Mouse (Mus musculus): Measurements from ENCODE around the gene Phlda2. TPM values are rescaled to one million over a fixed set of nuclear protein-coding genes. Genes with fewer than 3 reads are reported as not detected.

The Phlda2 gene
- polyA plus RNA-seq, 1 experiment from 2014 or later, result 6.2 TPM

DNA sequence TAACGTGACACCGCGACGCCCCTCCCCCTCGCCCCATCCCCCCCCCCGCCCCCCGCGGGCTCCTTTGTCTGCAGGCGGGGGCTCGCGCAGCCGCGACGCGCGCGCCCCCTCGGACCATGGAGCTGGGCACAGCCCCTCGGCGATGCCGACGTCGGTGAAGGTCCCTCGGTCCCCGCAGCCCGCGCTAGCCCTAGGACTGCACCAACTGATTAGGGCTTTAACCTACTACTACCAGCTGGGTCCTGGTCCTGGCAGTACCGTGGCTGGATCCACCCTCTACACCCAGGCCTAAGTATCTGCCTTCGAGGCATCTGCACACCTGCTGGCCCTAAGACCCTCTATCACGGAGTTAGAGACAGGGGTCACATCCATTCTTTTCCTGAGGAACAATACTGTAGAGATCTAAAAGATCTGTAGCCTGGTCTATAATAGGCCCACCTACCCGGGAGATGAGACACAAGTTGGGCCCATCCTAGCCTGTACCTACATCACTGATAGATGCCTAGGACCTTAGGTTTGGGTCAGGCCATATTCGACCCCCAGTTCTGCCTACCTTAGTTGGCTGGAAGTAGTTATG, 41.6 kb downstream of the Phlda2 start:
- H3K27ac ChIP-seq (ENCODE audit: low read length), result peak overlapping the region; percentile 62
- H3K4me3 ChIP-seq (ENCODE audit: low read length), result peak overlapping the region; percentile 34
- H3K9ac ChIP-seq (ENCODE audit: low read length), result peak overlapping the region; percentile 49; the same call in 1 of the 2 replicates
- H3K9me3 ChIP-seq (ENCODE audit: control insufficient read depth, low read length), result peaks cover 25% of the 10 kb centered on the region
- H3K27me3 ChIP-seq (ENCODE audit: control insufficient read depth, insufficient read depth, low read depth, low read length), result no peaks in the 10 kb centered on the region
- no peaks in the 10 kb centered on the region for H3K36me3 ChIP-seq (ENCODE audit: control insufficient read depth, insufficient read depth, low read length)
- WGBS, result 28% methylated on average over 14 of the region's 32 CpGs
- H3K4me2 ChIP-seq (ENCODE audit: low read depth, low read length), result peak overlapping the region; percentile 60
- ATAC-seq (ENCODE audit: low read depth), result peak; percentile 24
- peaks cover 12% of the 10 kb centered on the region for H3K4me1 ChIP-seq (replicated peaks; ENCODE audit: control insufficient read depth, insufficient read depth, low read length)

DNA sequence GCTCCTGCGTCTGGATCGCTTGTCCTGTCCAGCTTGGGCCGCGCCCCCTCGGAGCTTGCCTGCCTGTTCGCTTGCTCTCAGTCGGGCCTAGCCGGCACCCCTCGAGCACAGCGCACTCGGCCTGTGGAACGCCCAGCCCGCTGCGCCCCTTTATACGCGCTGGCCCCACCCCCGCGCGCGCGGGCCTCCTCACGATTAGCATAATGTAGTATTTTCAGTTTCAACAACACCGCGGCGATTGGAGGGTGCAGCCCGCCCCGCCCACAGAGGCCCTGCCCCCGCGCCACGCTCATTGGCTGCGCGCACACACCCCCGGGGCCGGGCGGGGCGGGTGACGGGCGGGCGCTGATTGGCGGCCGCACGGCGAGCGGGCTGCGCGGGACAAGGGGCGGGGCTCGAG, 42.1 kb downstream of the Phlda2 start, which contains the start of gene Cdkn1c:
TSS of gene Cdkn1c (minus strand) at position 177 of the 400 bp plus-strand sequence.
- Histone ChIP-seq H3K36me3 (ENCODE audit: control insufficient read depth, insufficient read depth, low read length) (no peaks in the 10 kb centered on the region), H3K27ac (ENCODE audit: low read length) (peak within 1 kb of the TSS; percentile 73), H3K4me2 (ENCODE audit: low read depth, low read length) (peak within 1 kb of the TSS; percentile 60), H3K4me1 (replicated peaks; ENCODE audit: control insufficient read depth, insufficient read depth, low read length) (peaks cover 12% of the 10 kb centered on the region), H3K9me3 (ENCODE audit: control insufficient read depth, low read length) (peaks cover 25% of the 10 kb centered on the region), H3K27me3 (ENCODE audit: control insufficient read depth, insufficient read depth, low read depth, low read length) (no peaks in the 10 kb centered on the region), H3K4me3 (ENCODE audit: low read length) (peak within 1 kb of the TSS; percentile 63), H3K9ac (ENCODE audit: low read length) (peak within 1 kb of the TSS; percentile 78)
- 22% methylated on average over 44 of the region's 48 CpGs for WGBS
- peak; percentile 83 for ATAC-seq (ENCODE audit: low read depth)

DNA sequence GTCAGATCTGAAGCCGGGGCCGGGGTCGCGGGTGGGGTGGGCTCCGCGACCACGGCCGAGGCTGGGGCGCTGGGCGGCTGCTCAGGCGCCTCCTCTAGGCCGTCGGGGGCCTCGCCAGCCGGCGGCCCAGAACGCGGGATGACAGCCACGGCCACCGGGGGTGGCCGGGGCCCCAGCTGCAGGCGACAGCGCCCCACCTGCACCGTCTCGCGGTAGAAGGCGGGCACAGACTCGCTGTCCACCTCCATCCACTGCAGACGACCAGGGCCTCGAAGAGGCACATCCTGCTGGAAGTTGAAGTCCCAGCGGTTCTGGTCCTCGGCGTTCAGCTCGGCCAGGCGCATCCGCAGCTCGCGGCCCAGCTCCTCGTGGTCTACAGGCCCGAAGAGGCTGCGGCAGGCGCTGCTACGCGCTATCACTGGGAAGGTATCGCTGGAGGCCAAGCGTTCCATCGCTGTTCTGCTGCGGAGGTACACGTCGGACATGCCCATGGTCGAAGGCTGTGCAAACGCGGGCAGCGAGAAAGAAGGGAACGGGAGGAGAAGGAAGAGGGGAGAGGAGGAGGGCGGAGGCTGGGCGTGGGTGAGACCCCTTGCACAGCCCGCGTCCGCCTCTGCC, 42.6 kb downstream of the Phlda2 start:
- H3K9ac ChIP-seq (ENCODE audit: low read length), result peak overlapping the region; percentile 78
- H3K27ac ChIP-seq (ENCODE audit: low read length), result peak overlapping the region; percentile 73
- H3K4me1 ChIP-seq (replicated peaks; ENCODE audit: control insufficient read depth, insufficient read depth, low read length), result peaks cover 12% of the 10 kb centered on the region
- peak; percentile 0; the same call in 1 of the 2 replicates for ATAC-seq (ENCODE audit: low read depth)
- H3K36me3 ChIP-seq (ENCODE audit: control insufficient read depth, insufficient read depth, low read length), result no peaks in the 10 kb centered on the region
- 29% methylated on average over 60 of the region's 60 CpGs for WGBS
- H3K9me3 ChIP-seq (ENCODE audit: control insufficient read depth, low read length), result peaks cover 25% of the 10 kb centered on the region
- peak overlapping the region; percentile 63 for H3K4me3 ChIP-seq (ENCODE audit: low read length)
- H3K4me2 ChIP-seq (ENCODE audit: low read depth, low read length), result peak overlapping the region; percentile 60
- H3K27me3 ChIP-seq (ENCODE audit: control insufficient read depth, insufficient read depth, low read depth, low read length), result no peaks in the 10 kb centered on the region

DNA sequence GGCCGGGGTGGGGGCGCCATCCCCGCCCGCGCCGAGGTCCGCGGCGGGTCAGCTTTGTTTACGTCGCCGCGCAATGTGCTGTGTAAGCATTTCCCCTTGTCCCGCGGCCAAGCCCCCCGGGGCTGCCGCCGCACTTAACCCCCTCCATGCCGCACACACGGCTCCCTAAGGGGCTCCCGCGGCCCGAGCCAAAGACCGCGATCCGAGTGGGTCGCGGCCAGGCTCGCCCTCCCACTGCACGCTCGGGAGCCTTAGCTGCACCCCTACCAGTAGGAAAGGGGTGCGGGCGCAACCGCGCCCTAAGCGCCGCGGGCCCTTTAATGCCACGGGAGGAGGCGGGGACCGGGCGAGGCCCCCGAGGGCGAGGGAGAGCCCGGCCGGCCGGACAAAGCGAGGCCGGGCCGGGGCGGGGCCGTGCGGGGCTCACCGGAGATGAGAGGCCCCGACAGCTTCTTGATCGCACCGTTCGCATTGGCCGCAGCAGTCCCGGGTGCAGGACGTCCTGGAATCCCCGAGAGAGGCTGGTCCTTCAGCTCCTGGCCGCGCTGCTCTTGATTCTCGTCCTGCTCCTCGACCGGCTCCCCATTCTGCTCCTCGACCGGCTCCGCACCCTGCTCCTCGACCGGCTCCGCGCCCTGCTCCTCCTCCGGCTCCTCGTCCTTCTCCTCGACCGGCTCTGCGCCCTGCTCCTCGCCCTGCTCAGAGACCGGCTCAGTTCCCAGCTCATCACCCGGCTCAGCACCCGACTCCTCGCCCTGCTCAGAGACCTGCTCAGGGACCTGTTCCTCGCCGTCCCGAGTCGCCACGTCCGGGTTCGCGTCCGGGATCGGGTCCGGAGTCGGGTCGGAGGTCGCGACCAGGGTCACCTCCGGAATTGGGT, 43.4 kb downstream of the Phlda2 start:
- H3K9ac ChIP-seq (ENCODE audit: low read length), result peak overlapping the region; percentile 78
- peak overlapping the region; percentile 60 for H3K4me2 ChIP-seq (ENCODE audit: low read depth, low read length)
- peak overlapping the region; percentile 73 for H3K27ac ChIP-seq (ENCODE audit: low read length)
- peak; percentile 43 for ATAC-seq (ENCODE audit: low read depth)
- H3K9me3 ChIP-seq (ENCODE audit: control insufficient read depth, low read length), result peaks cover 25% of the 10 kb centered on the region
- H3K4me1 ChIP-seq (replicated peaks; ENCODE audit: control insufficient read depth, insufficient read depth, low read length), result peaks cover 4% of the 10 kb centered on the region
- no peaks in the 10 kb centered on the region for H3K27me3 ChIP-seq (ENCODE audit: control insufficient read depth, insufficient read depth, low read depth, low read length)
- WGBS, result 30% methylated on average over 95 of the region's 100 CpGs
- no peaks in the 10 kb centered on the region for H3K36me3 ChIP-seq (ENCODE audit: control insufficient read depth, insufficient read depth, low read length)
- H3K4me3 ChIP-seq (ENCODE audit: low read length), result peak overlapping the region; percentile 63

DNA sequence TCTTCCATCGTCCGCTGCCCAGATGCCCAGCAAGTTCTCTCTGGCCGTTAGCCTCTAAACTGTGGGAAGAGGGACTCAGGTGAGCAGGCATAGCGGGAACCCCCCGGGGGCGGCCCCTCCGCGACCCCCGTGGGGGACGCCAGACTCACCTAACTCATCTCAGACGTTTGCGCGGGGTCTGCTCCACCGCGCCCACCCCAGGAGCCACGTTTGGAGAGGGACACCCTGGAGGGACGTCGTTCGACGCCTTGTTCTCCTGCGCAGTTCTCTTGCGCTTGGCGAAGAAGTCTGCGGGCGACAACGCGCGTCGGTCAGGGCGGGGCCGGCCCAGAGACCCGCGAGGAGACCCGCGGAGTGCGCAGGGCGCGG, 44.0 kb downstream of the Phlda2 start:
- H3K9me3 ChIP-seq (ENCODE audit: control insufficient read depth, low read length), result peaks cover 25% of the 10 kb centered on the region
- H3K4me3 ChIP-seq (ENCODE audit: low read length), result peak overlapping the region; percentile 63
- H3K4me1 ChIP-seq (replicated peaks; ENCODE audit: control insufficient read depth, insufficient read depth, low read length), result peaks cover 4% of the 10 kb centered on the region; the same call in 1 of the 2 replicates
- H3K27me3 ChIP-seq (ENCODE audit: control insufficient read depth, insufficient read depth, low read depth, low read length), result no peaks in the 10 kb centered on the region
- H3K36me3 ChIP-seq (ENCODE audit: control insufficient read depth, insufficient read depth, low read length), result no peaks in the 10 kb centered on the region
- H3K4me2 ChIP-seq (ENCODE audit: low read depth, low read length), result peak overlapping the region; percentile 60
- 13% methylated on average over 38 of the region's 38 CpGs for WGBS
- peak overlapping the region; percentile 73 for H3K27ac ChIP-seq (ENCODE audit: low read length)
- ATAC-seq (ENCODE audit: low read depth), result no peak
- peak overlapping the region; percentile 78 for H3K9ac ChIP-seq (ENCODE audit: low read length)

Other genes starting within 250 kb of the Phlda2 start
- gene Cdkn1c, start 42.1 kb downstream of the Phlda2 start, polyA plus RNA-seq (2015; fragmentation: Nextera tagmentation; extraction: Ambion mirVana), result 434 and 478 TPM in 2 replicates
- 3.5 and 5.4 TPM in 2 replicates for gene Slc22a18, start 29.4 kb downstream of the Phlda2 start, polyA plus RNA-seq (2015; fragmentation: Nextera tagmentation; extraction: Ambion mirVana)
- 225 and 227 TPM in 2 replicates for gene Nap1l4, start 46.0 kb upstream of the Phlda2 start, polyA plus RNA-seq (2015; fragmentation: Nextera tagmentation; extraction: Ambion mirVana)
- 56.6 and 59.1 TPM in 2 replicates for gene Cars, start 96.9 kb upstream of the Phlda2 start, polyA plus RNA-seq (2015; fragmentation: Nextera tagmentation; extraction: Ambion mirVana)
- 0.45 and 0.48 TPM in 2 replicates for gene Tnfrsf26, start 125.6 kb upstream of the Phlda2 start, polyA plus RNA-seq (2015; fragmentation: Nextera tagmentation; extraction: Ambion mirVana)
- 5.8 and 6.3 TPM in 2 replicates for gene Tnfrsf22, start 146.5 kb upstream of the Phlda2 start, polyA plus RNA-seq (2015; fragmentation: Nextera tagmentation; extraction: Ambion mirVana)
- 1.5 and 1.9 TPM in 2 replicates for gene Tnfrsf23, start 182.7 kb upstream of the Phlda2 start, polyA plus RNA-seq (2015; fragmentation: Nextera tagmentation; extraction: Ambion mirVana)

All from lung, embryonic 16.5 days (tissue).